Comparison of ENCODE assay signal across 8 mouse cellular contexts in the genomic region with DNA sequence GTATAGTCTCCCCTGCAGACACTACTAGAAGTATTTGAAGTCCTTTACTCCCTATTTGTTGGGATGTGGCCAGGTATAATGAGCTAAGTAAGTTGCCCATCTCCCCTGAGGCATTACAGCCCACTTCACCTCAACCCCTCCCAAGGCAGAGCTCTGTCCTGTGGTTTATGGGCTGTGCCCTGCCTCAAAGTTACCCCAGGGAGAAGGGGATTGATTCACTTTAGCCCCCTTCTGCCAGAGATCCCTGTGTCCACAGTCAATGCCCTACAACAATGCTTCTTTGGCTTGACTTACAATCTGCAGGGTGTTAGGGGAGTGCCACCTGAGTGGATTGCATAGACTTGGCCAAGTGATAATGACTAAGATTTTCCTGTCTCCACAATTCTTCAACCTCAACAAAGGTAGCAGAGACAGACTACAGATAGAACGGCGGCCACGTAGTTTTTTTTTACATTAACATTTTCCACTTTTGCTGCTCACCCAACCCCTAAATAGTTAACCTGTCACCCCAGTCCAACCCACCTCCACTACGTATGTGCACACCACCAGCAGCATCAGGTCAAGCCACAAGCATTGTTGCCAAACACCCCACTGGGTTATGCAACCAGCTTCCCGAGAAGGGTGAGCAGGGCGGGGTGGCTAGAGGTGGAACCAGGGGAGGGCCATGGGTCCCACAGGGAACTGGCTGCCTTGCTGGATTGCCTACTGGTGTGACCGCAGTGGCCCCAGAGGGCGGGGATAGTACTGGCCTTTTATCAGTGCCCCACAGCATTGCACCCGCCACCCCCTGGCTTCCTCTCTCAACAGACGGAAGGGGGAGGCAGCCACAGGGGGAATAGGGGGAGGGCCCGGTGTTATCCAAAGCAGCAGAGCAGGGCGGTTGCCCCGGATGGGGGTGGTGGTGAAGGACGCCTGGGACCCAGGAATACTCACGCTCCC. TPM values are rescaled to one million over a fixed set of nuclear protein-coding genes. Genes with fewer than 3 reads are reported as not detected.
A peak's percentile ranks its signal among the peaks of the same experiment; 100 is the strongest.
DNase-seq lines count a peak whose midpoint lies in the region; ATAC-seq and TF ChIP-seq lines count a peak whose summit lies in the region.

A gene (minus strand): TSS at position 614 of the 939 bp plus-strand sequence.

- no peaks in the 10 kb centered on the region for H3K9me3 ChIP-seq in ES-Bruce4 (replicated peaks; ENCODE audit: control insufficient read depth, insufficient read depth, low read length, poor library complexity, severe bottlenecking)
- H3K9me3 ChIP-seq in intestine, embryonic 14.5 days (ENCODE audit: control insufficient read depth, low read length): no peaks in the 10 kb centered on the region
- H3K9me3 ChIP-seq in liver, postnatal 0 days (ENCODE audit: low read length): no peaks in the 10 kb centered on the region
- no peaks in the 10 kb centered on the region for H3K9me3 ChIP-seq in neural tube, embryonic 15.5 days (replicated peaks)

- peak within 1 kb of the TSS; percentile 40 for H3K4me3 ChIP-seq in ES-Bruce4 (ENCODE audit: low read depth, low read length)
- no peak within 1 kb of the TSS for H3K4me3 ChIP-seq in intestine, embryonic 14.5 days (ENCODE audit: low read depth, low read length)
- peak within 1 kb of the TSS; percentile 67 for H3K4me3 ChIP-seq in liver, postnatal 0 days (ENCODE audit: low read depth, low read length)
- H3K4me3 ChIP-seq in neural tube, embryonic 15.5 days (replicated peaks): 0 out of 2 replicates have a peak within 1 kb of the TSS, but pooled peaks have one; percentile 0

- no peak for TF ChIP-seq EP300 in ES-Bruce4 (IDR thresholded peaks at IDR 0.05; ENCODE audit: insufficient read depth, low read depth, low read length)
- TF ChIP-seq EP300 in liver, postnatal 0 days (IDR thresholded peaks at IDR 0.05; ENCODE audit: low read depth): peak; percentile 98

- 12% methylated on average over 15 of the region's 15 CpGs for WGBS in intestine, embryonic 14.5 days
- 2% methylated on average over 15 of the region's 15 CpGs for WGBS in liver, postnatal 0 days (ENCODE audit: insufficient replicate concordance)
- 13% methylated on average over 15 of the region's 15 CpGs for WGBS in neural tube, embryonic 15.5 days

- H3K27ac ChIP-seq in ES-Bruce4 (ENCODE audit: insufficient read depth, low read length): no peak within 1 kb of the TSS
- H3K27ac ChIP-seq in intestine, embryonic 14.5 days (ENCODE audit: low read depth): no peak within 1 kb of the TSS
- peak within 1 kb of the TSS; percentile 91 for H3K27ac ChIP-seq in liver, postnatal 0 days (ENCODE audit: low read depth)
- no peak within 1 kb of the TSS for H3K27ac ChIP-seq in neural tube, embryonic 15.5 days (replicated peaks)

- intact Hi-C loops in gastrocnemius, postnatal 36 days (cut with DNase I): no loop called here

- H3K4me1 ChIP-seq in ES-Bruce4 (ENCODE audit: control insufficient read depth, insufficient read depth, low read length): no peaks in the 10 kb centered on the region
- peaks cover 7% of the 10 kb centered on the region for H3K4me1 ChIP-seq in intestine, embryonic 14.5 days (replicated peaks; ENCODE audit: control insufficient read depth, insufficient read depth, low read length)
- peaks cover 40% of the 10 kb centered on the region for H3K4me1 ChIP-seq in liver, postnatal 0 days (ENCODE audit: insufficient read depth)
- H3K4me1 ChIP-seq in neural tube, embryonic 15.5 days: peaks cover 11% of the 10 kb centered on the region

- H3K36me3 ChIP-seq in ES-Bruce4 (ENCODE audit: control insufficient read depth, insufficient read depth, low read length, poor library complexity, severe bottlenecking): no peaks in the 10 kb centered on the region
- H3K36me3 ChIP-seq in intestine, embryonic 14.5 days (ENCODE audit: control insufficient read depth, insufficient read depth, low read length): no peaks in the 10 kb centered on the region
- no peaks in the 10 kb centered on the region for H3K36me3 ChIP-seq in liver, postnatal 0 days (replicated peaks; ENCODE audit: insufficient read depth, low read length)
- no peaks in the 10 kb centered on the region for H3K36me3 ChIP-seq in neural tube, embryonic 15.5 days

- peak within 1 kb of the TSS; percentile 40 for H3K4me2 ChIP-seq in intestine, embryonic 14.5 days (ENCODE audit: low read length)
- peak within 1 kb of the TSS; percentile 81 for H3K4me2 ChIP-seq in liver, postnatal 0 days (ENCODE audit: low read depth, low read length)
- peak within 1 kb of the TSS; percentile 19 for H3K4me2 ChIP-seq in neural tube, embryonic 15.5 days

- no peak for TF ChIP-seq POLR2A in ES-Bruce4 (IDR thresholded peaks at IDR 0.05; ENCODE audit: insufficient read depth, low read length)

- H3K9ac ChIP-seq in ES-Bruce4 (ENCODE audit: low read depth, poor library complexity, severe bottlenecking): peak within 1 kb of the TSS; percentile 61
- H3K9ac ChIP-seq in intestine, embryonic 14.5 days (ENCODE audit: low read length): no peak within 1 kb of the TSS
- peak within 1 kb of the TSS; percentile 83 for H3K9ac ChIP-seq in liver, postnatal 0 days (replicated peaks)
- H3K9ac ChIP-seq in neural tube, embryonic 15.5 days (replicated peaks): no peak within 1 kb of the TSS

- TF ChIP-seq CTCF in ES-Bruce4 (IDR thresholded peaks at IDR 0.05; ENCODE audit: low read depth, low read length): no peak
- peak; percentile 51 for TF ChIP-seq CTCF in liver, postnatal 0 days (IDR thresholded peaks at IDR 0.05; ENCODE audit: low read depth)

- peak; percentile 67 for ATAC-seq in intestine, embryonic 14.5 days (replicated peaks; ENCODE audit: low FRiP score, low TSS enrichment, low read depth)
- peak; percentile 98 for ATAC-seq in liver, postnatal 0 days
- no peak for ATAC-seq in neural tube, embryonic 15.5 days (ENCODE audit: low FRiP score)
- ATAC-seq in cerebellum, adult (ENCODE audit: insufficient number of reproducible peaks, low FRiP score, low TSS enrichment): no peak; the same call in 1 of the 2 replicates

- no peaks in the 10 kb centered on the region for H3K27me3 ChIP-seq in ES-Bruce4 (ENCODE audit: control insufficient read depth, insufficient read depth, low read length, poor library complexity, severe bottlenecking)
- 0 out of 2 replicates have a peak, but pooled peaks cover 3% of the 10 kb centered on the region for H3K27me3 ChIP-seq in intestine, embryonic 14.5 days (replicated peaks; ENCODE audit: control insufficient read depth, insufficient read depth, low read length)
- H3K27me3 ChIP-seq in liver, postnatal 0 days (ENCODE audit: insufficient read depth, low read length): no peaks in the 10 kb centered on the region
- no peaks in the 10 kb centered on the region; the same call in 1 of the 2 replicates for H3K27me3 ChIP-seq in neural tube, embryonic 15.5 days (replicated peaks)

- DNase-seq in adrenal gland, postnatal 25 days: peak; percentile 71
- DNase-seq in gastrocnemius, postnatal 36 days: peak; percentile 38 to 39
- peak; percentile 59 for DNase-seq in intestine, embryonic 14.5 days (ENCODE audit: low spot score)
- peak; percentile 96 for DNase-seq in liver, postnatal 0 days
- DNase-seq in urinary bladder, postnatal 4 days (ENCODE audit: low spot score in 2 of 2): peak; percentile 48 to 69

RNA-seq across cellular contexts. Expression of the gene that starts here (rescaled TPM):
- polyA plus RNA-seq in ES-Bruce4 (2011; ENCODE audit: insufficient read depth, insufficient read length, low read depth, missing spikeins): not detected in 2 replicates
- total RNA-seq in adrenal gland, postnatal 25 days (2021): 0.58 TPM in 1 of 2 replicates, not detected in the other
- total RNA-seq in gastrocnemius, postnatal 36 days (2021): not detected
- 1.8 and 1.9 TPM in 2 replicates for polyA plus RNA-seq in intestine, embryonic 14.5 days (2014; fragmentation: Nextera tagmentation; extraction: Ambion mirVana)
- polyA plus RNA-seq in liver, postnatal 0 days (2015; fragmentation: Nextera tagmentation; extraction: Ambion mirVana): 85.8 and 89.1 TPM in 2 replicates
- polyA plus RNA-seq in neural tube, embryonic 15.5 days (2015; fragmentation: Nextera tagmentation; extraction: Ambion mirVana): 0.99 and 4.6 TPM in 2 replicates

Comparison
In these comparisons a context has a peak if more than half of its experiments do, and no peak if none do; other contexts are left out.
1. RNA of the gene that starts here (polyA plus RNA-seq): 85.8 to 89.1 TPM in liver, postnatal 0 days; 1.8 to 1.9 TPM in intestine, embryonic 14.5 days, 0.99 to 4.6 TPM in neural tube, embryonic 15.5 days and not detected in ES-Bruce4; every median in the first group is over 10 times any median in the second.
2. Peak in DNase-seq in adrenal gland, postnatal 25 days; RNA of the gene not detected or under 1 TPM.
3. Peak in DNase-seq in gastrocnemius, postnatal 36 days; RNA of the gene not detected or under 1 TPM.
4. H3K9ac ChIP-seq: peak in ES-Bruce4 (single experiment) and liver, postnatal 0 days (single experiment); none in intestine, embryonic 14.5 days (single experiment) and neural tube, embryonic 15.5 days (single experiment).
5. DNase-seq: peak in every context shown above with its lines; median percentile 96 in liver, postnatal 0 days; 71 in adrenal gland, postnatal 25 days; 59 in intestine, embryonic 14.5 days; 58 in urinary bladder, postnatal 4 days; 38 in gastrocnemius, postnatal 36 days.
6. ATAC-seq: peak in intestine, embryonic 14.5 days (single experiment) and liver, postnatal 0 days (single experiment); none in neural tube, embryonic 15.5 days (single experiment) and cerebellum, adult (single experiment).
7. H3K4me2 ChIP-seq: peak in every context shown above with its lines; median percentile 81 in liver, postnatal 0 days; 40 in intestine, embryonic 14.5 days; 19 in neural tube, embryonic 15.5 days.